Mouse (Mus musculus) hindbrain, embryonic 13.5 days (tissue): ENCODE measurements at regions not wholly inside any gene's neighbourhood (a gene's known extent, or its start where the extent isn't known, plus 50 kb on each side); places are given as distances from the start of the nearest gene placed in this dataset.

Source experiments
- ATAC-seq: fragments of 200-750 bp; cut with Nextera tagmentation; 2 replicates; pipeline ENCODE4 v1.8.0; 2017; ENCODE audit warnings: moderate TSS enrichment; ENCODE audit not compliant: low FRiP score
- H3K27ac ChIP-seq: fragments of 300-500 bp; sonication (generic); 2 replicates; pipeline ENCODE4 v1.5.1; 2015; ENCODE audit warnings: inconsistent platforms, mild to moderate bottlenecking, moderate library complexity
- H3K27me3 ChIP-seq: fragments of 300-500 bp; sonication (generic); 2 replicates; pipeline ENCODE4 v1.6.1; 2015; ENCODE audit warnings: mild to moderate bottlenecking, inconsistent platforms
- H3K36me3 ChIP-seq: fragments of 300-500 bp; sonication (generic); 2 replicates; pipeline ENCODE4 v1.6.1; 2015; ENCODE audit warnings: mild to moderate bottlenecking, inconsistent platforms
- H3K4me1 ChIP-seq: fragments of 300-500 bp; sonication (generic); replicated peaks from 2 replicates; pipeline ENCODE4 v1.6.1; 2015; ENCODE audit warnings: inconsistent platforms
- H3K4me2 ChIP-seq: fragments of 300-500 bp; sonication (generic); 2 replicates; pipeline ENCODE4 v1.6.1; 2015; ENCODE audit warnings: inconsistent platforms, mild to moderate bottlenecking, moderate library complexity
- H3K4me3 ChIP-seq: fragments of 300-500 bp; sonication (generic); 2 replicates; pipeline ENCODE4 v1.5.1; 2015; ENCODE audit warnings: mild to moderate bottlenecking, inconsistent platforms
- H3K9ac ChIP-seq: fragments of 300-500 bp; sonication (generic); 2 replicates; pipeline ENCODE4 v1.6.1; 2015; ENCODE audit warnings: mild to moderate bottlenecking, inconsistent platforms
- H3K9me3 ChIP-seq: fragments of 300-500 bp; sonication (generic); 2 replicates; pipeline ENCODE4 v1.6.1; 2016; ENCODE audit warnings: inconsistent platforms
- WGBS: fragments of 180-500 bp; shearing (Covaris S2); methylation state at CpG from one replicate; pipeline ENCODE4 v1.1.7; 2015; 5-methylcytosine and 5-hydroxymethylcytosine counted together

DNA sequence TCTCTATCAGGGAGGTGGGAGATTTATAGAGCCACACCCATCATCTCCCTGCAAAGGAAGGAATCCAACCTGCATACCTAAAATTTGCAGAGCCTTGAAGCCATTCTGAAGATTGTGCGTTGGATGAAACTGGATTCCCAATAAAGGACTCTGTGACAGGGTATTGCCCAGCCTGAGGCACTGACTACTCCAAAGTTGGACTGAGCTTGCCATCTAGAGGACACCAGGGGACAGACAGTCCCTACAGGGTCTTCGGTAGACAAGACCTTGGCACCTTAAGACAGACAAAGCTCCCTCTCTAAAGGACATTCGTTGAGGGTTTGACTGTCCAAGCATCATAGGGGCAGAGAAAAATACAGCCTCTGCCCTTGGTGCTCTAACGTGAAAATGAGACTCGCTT lies 243.4 kb downstream of the Gsdmc2 start:
- WGBS, result 58% methylated on average over 5 of the region's 5 CpGs
- H3K27ac ChIP-seq, result no peak overlapping the region
- no peak overlapping the region for H3K4me2 ChIP-seq
- H3K4me3 ChIP-seq, result no peak overlapping the region
- no peaks in the 10 kb centered on the region for H3K36me3 ChIP-seq
- H3K27me3 ChIP-seq, result no peaks in the 10 kb centered on the region
- peak; percentile 71; the same call in 1 of the 2 replicates for ATAC-seq
- no peak overlapping the region for H3K9ac ChIP-seq
- no peaks in the 10 kb centered on the region for H3K9me3 ChIP-seq
- no peaks in the 10 kb centered on the region for H3K4me1 ChIP-seq

DNA sequence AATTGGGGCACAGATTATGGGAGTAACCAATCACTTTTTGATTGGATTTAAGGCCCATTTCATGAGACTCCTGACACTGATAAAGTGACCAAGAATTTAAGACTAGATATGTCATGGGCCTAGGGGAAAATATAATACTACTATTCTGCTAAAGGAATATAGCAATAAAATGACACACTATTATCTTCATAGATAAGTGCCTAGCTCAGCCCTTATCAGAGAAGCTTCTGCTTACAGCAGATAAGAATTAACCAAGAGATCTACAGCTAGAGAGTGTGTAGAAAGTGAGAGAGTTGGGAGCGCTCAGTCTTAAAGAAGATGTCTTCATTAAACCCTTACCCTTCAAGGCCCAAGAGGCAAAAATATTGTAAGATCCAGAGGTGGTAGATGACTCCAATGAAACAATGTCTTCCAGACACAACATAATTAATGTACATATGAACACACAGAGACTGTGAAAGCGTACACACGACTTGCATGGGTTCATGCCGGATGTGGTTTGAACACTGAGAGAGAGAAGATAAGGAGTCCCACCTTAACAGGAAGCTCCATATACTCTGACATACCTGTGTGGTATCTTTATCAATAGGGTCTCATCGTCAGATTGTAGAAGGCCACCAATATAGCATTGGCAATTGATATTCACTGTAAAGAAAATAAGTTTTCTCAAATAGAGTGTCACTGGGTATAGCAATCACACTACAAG lies 252.1 kb downstream of the Gsdmc2 start:
- Histone ChIP-seq H3K36me3 (no peaks in the 10 kb centered on the region), H3K9me3 (no peaks in the 10 kb centered on the region), H3K27me3 (0 out of 2 replicates have a peak, but pooled peaks cover 3% of the 10 kb centered on the region), H3K4me1 (no peaks in the 10 kb centered on the region), H3K9ac (no peak overlapping the region), H3K27ac (no peak overlapping the region), H3K4me2 (no peak overlapping the region), H3K4me3 (no peak overlapping the region)
- no peak for ATAC-seq
- 95% methylated on average over 5 of the region's 5 CpGs for WGBS

DNA sequence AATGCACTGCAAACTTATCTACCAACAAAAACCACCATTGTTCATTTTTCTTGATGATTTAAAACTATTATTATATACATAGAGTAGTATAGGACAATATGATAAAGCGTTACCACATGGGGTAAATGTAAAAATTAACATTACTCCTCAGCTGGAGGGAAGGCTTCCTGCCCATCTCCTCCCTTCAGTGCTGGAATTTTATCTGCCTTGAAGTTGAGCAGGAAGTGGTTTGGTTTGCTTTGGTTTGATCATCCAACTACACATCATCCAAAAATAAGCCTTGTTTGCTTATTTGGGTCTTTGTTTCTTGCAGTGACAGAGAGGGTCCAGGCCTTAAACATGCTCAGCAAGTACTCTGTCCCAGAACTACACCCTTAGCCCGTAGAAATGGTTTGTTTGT lies 285.7 kb downstream of the Gsdmc2 start:
- Histone ChIP-seq H3K9ac (no peak overlapping the region), H3K36me3 (no peaks in the 10 kb centered on the region), H3K9me3 (no peaks in the 10 kb centered on the region), H3K4me1 (no peaks in the 10 kb centered on the region), H3K4me2 (no peak overlapping the region), H3K4me3 (no peak overlapping the region), H3K27ac (no peak overlapping the region), H3K27me3 (no peaks in the 10 kb centered on the region)
- no peak for ATAC-seq
- 83% methylated on average over 2 of the region's 2 CpGs for WGBS

DNA sequence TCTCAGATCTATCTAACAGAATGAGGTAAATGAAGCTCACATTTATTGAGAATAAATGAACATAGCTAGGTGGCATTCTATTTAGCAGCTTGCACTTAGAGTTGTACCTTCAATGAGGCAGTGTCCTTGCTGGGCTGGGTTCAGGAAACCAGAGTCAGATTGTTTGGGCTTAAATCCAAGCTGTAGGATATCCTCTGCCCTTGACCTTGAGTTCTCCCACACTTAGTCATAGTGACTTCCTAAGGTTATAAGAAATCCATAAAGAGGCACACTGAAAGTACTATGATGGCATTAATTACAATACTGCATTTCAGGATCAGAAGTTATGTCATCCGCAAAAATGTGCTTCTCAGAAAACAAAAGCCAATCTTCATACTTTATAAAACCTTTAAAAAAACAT lies 286.3 kb downstream of the Gsdmc2 start:
- no peaks in the 10 kb centered on the region for H3K27me3 ChIP-seq
- no peak overlapping the region for H3K27ac ChIP-seq
- no peaks in the 10 kb centered on the region for H3K36me3 ChIP-seq
- H3K4me2 ChIP-seq, result no peak overlapping the region
- H3K9ac ChIP-seq, result no peak overlapping the region
- H3K4me3 ChIP-seq, result no peak overlapping the region
- 97% methylated on average over 1 of the region's 1 CpGs for WGBS
- ATAC-seq, result no peak
- no peaks in the 10 kb centered on the region for H3K4me1 ChIP-seq
- no peaks in the 10 kb centered on the region for H3K9me3 ChIP-seq

DNA sequence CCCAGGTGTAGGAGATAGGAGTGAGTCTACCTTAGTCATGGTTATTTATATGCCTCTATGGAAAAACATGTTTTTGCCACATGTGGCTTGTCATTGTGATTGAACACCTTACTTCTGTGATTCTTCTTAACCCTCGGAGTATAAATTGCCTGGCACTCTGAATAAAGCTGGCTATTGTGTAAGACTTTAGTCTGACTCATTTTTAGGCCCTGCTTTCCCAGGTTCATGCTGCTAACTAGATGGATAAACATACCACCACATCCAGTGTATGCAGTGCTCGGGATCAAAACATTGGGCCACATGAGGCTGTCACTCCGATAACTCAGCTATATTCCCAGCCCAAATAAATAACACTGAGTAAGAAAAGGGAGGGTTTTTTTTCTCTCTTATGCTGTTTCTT lies 287.2 kb downstream of the Gsdmc2 start:
- no peak for ATAC-seq
- no peak overlapping the region for H3K4me2 ChIP-seq
- H3K4me1 ChIP-seq, result no peaks in the 10 kb centered on the region
- H3K9ac ChIP-seq, result no peak overlapping the region
- H3K27me3 ChIP-seq, result no peaks in the 10 kb centered on the region
- no peaks in the 10 kb centered on the region for H3K9me3 ChIP-seq
- no peak overlapping the region for H3K27ac ChIP-seq
- 80% methylated on average over 3 of the region's 3 CpGs for WGBS
- H3K36me3 ChIP-seq, result no peaks in the 10 kb centered on the region
- H3K4me3 ChIP-seq, result no peak overlapping the region

DNA sequence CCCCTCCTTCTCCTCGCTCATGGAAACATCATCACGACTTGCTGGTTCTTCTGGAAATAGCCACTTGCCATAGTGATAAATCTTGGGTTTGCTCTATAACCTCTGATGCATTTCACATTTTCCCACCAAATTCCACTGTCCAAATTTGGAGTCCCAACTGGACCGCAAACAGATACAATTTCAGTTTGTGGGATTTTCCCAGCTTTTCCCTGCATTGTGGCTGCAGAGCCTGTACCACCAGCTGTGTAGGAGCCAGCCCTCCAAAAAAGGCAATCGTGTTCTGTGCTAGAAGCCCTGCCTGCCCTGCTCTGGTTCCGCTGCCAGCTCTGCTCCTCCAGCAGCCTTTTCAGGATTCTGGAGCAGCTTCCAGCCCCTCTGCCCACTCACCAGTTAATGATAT lies 291.4 kb downstream of the Gsdmc2 start:
- ATAC-seq, result no peak

DNA sequence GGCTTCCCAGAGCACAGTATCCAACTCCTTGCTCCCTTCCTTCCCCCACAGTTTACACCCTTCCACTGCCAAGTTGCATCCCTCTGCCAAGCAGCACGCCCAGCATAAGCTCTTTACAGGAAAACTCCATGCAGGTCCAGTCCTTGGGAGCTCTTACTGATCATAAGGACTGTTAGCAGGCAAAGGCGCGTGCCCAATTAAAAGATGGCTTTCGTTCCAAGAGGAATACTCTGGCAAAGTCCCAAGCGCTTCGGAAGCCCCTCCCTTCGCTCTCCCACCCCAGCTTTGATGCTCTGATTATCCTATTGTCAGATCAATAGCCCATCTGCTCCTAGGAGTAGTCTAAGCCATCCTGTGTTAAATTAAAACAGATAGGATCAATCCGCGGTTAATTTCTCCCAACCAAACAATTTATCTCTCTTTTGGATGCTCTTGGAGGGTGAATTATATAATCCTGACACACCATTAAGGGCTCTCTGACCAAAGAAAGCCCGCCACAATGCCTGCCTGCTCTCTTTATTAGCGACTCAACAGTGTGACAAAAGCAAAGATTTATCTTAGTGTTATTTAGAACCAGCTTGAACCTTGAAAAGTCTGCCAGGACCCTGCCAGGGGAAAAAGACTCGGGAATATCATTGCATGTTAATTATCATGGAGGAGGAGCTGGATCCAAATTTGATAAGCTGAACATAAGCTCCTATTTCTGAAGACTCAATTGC lies 312.5 kb downstream of the Gsdmc2 start:
- no peak overlapping the region for H3K4me3 ChIP-seq
- H3K4me2 ChIP-seq, result peak overlapping the region; percentile 40
- H3K27me3 ChIP-seq, result 0 out of 2 replicates have a peak, but pooled peaks cover 3% of the 10 kb centered on the region
- H3K9me3 ChIP-seq, result no peaks in the 10 kb centered on the region
- ATAC-seq, result peak; percentile 89
- no peaks in the 10 kb centered on the region for H3K36me3 ChIP-seq
- WGBS, result 43% methylated on average over 12 of the region's 12 CpGs
- H3K9ac ChIP-seq, result no peak overlapping the region
- H3K27ac ChIP-seq, result peak overlapping the region; percentile 52; the same call in 1 of the 2 replicates
- peaks cover 10% of the 10 kb centered on the region for H3K4me1 ChIP-seq

More for the DNA sequence above, 291.4 kb downstream of the Gsdmc2 start:
- Histone ChIP-seq H3K4me1 (no peaks in the 10 kb centered on the region), H3K27me3 (no peaks in the 10 kb centered on the region), H3K9me3 (no peaks in the 10 kb centered on the region), H3K36me3 (no peaks in the 10 kb centered on the region), H3K4me2 (no peak overlapping the region), H3K27ac (no peak overlapping the region), H3K9ac (no peak overlapping the region), H3K4me3 (no peak overlapping the region)
- 76% methylated on average over 5 of the region's 5 CpGs for WGBS

DNA sequence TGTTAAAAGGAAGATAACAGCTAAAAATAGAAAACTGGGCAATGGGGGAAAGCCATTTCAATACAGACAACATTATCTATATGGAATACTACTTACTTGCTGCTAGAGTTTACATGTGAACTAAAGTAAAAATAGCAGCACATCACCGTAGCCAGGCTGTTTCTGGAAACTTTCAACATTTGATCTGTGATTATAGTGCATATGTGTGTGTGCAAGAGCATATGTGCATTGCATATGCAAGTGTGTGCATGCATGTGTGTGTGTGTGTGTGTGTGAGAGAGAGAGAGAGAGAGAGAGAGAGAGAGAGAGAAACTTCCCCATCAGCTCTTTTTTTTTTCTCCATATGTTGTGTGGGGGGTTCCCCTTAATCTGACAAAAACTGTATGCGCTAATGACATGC lies 317.7 kb downstream of the Gsdmc2 start:
- WGBS, result 93% methylated on average over 2 of the region's 2 CpGs
- Histone ChIP-seq H3K9ac (no peak overlapping the region), H3K4me2 (no peak overlapping the region), H3K27ac (no peak overlapping the region), H3K9me3 (no peaks in the 10 kb centered on the region), H3K4me3 (no peak overlapping the region), H3K36me3 (no peaks in the 10 kb centered on the region), H3K4me1 (peaks cover 2% of the 10 kb centered on the region), H3K27me3 (0 out of 2 replicates have a peak, but pooled peaks cover 3% of the 10 kb centered on the region)
- ATAC-seq, result no peak

DNA sequence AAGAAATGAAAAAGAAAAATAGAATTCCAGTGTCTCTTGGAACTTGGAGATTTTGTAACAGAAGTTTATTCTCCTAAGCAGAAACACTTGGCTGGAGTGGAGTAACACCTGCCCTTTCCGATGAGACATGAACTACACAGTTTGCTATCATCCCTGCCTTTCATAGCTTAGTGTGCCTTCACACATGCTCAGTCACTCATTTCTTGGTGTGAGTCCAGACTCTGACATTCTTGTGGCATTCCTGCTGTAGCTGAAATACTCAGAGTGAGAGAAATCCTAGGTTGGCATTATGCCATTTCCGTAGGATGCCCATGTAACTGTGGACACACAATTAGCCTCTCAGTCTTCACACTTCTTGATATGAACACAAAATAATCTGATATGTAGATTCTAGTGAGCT lies 318.2 kb downstream of the Gsdmc2 start:
- no peaks in the 10 kb centered on the region for H3K36me3 ChIP-seq
- ATAC-seq, result no peak
- H3K9me3 ChIP-seq, result no peaks in the 10 kb centered on the region
- no peaks in the 10 kb centered on the region; the same call in 1 of the 2 replicates for H3K4me1 ChIP-seq
- no peak overlapping the region for H3K9ac ChIP-seq
- 89% methylated on average over 2 of the region's 2 CpGs for WGBS
- no peak overlapping the region for H3K4me2 ChIP-seq
- no peak overlapping the region for H3K4me3 ChIP-seq
- 0 out of 2 replicates have a peak, but pooled peaks cover 3% of the 10 kb centered on the region for H3K27me3 ChIP-seq
- no peak overlapping the region for H3K27ac ChIP-seq

DNA sequence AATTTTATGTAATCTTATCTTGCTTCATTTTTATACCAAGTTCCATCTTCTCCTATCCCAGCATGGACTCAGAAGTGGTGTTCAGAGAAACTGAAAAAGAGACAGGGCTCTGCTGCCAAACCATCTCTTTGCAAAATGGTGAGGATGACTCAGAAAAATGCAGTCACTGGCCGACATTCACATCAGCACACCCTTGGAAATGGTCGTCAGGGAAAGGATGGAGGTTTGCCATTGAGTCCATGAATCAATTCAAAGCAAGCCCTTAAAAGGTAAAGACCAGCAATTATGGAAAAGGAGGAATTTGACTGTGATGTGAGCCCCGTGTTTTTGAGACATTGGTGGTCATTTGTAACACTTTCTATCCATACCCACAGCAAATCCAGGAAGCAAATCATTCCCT lies 327.7 kb downstream of the Gsdmc2 start:
- Histone ChIP-seq H3K36me3 (no peaks in the 10 kb centered on the region), H3K4me1 (no peaks in the 10 kb centered on the region), H3K4me3 (no peak overlapping the region), H3K9me3 (no peaks in the 10 kb centered on the region), H3K4me2 (no peak overlapping the region), H3K9ac (no peak overlapping the region), H3K27me3 (no peaks in the 10 kb centered on the region), H3K27ac (no peak overlapping the region)
- no peak for ATAC-seq
- 74% methylated on average over 3 of the region's 3 CpGs for WGBS

DNA sequence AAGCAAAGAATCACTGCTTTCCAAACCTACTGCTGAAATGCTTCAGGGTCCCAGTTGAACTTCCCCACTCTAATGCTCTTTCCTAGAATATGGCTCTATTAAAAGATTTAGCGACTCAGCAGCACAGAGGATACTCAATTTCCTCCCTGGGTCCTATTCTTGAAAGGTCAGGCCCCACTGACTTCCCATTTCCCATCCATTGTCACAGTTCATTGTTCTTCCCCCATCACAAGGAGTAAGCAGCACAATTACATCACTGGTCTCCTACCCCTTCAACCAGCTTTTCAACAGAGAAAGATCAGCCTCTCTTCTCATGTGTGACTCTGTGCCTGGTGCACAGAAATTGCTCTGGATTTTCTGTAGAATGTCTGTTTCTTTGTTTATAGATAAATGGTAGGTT lies 344.5 kb downstream of the Gsdmc2 start:
- no peak overlapping the region for H3K27ac ChIP-seq
- WGBS, result 36% methylated on average over 1 of the region's 1 CpGs
- no peaks in the 10 kb centered on the region for H3K4me1 ChIP-seq
- no peaks in the 10 kb centered on the region for H3K9me3 ChIP-seq
- no peaks in the 10 kb centered on the region for H3K36me3 ChIP-seq
- H3K4me3 ChIP-seq, result no peak overlapping the region
- no peak for ATAC-seq
- H3K9ac ChIP-seq, result no peak overlapping the region
- no peaks in the 10 kb centered on the region for H3K27me3 ChIP-seq
- H3K4me2 ChIP-seq, result no peak overlapping the region

DNA sequence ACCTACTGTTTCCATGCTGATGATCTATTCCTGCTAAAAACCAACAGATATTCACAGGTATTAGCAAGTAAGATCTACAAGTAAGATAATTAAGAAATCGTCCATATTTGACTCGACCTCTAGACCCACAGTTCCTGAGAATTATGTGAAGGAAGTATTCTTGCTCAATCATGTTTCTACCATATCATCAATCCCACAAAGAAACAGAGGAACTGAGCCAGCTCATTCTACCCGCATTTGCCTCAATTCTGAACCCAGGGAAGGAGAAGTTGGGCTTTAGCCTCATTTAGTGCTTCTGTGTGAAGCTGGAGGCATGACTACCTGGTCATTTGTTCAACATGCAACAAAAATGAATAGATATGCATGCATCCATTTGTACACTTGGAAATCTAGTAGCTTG lies 346.5 kb downstream of the Gsdmc2 start:
- WGBS, result 90% methylated on average over 3 of the region's 3 CpGs
- H3K4me2 ChIP-seq, result no peak overlapping the region
- H3K27ac ChIP-seq, result no peak overlapping the region
- no peaks in the 10 kb centered on the region for H3K4me1 ChIP-seq
- H3K9me3 ChIP-seq, result no peaks in the 10 kb centered on the region
- no peak for ATAC-seq
- no peaks in the 10 kb centered on the region for H3K27me3 ChIP-seq
- no peak overlapping the region for H3K4me3 ChIP-seq
- no peak overlapping the region for H3K9ac ChIP-seq
- H3K36me3 ChIP-seq, result no peaks in the 10 kb centered on the region

DNA sequence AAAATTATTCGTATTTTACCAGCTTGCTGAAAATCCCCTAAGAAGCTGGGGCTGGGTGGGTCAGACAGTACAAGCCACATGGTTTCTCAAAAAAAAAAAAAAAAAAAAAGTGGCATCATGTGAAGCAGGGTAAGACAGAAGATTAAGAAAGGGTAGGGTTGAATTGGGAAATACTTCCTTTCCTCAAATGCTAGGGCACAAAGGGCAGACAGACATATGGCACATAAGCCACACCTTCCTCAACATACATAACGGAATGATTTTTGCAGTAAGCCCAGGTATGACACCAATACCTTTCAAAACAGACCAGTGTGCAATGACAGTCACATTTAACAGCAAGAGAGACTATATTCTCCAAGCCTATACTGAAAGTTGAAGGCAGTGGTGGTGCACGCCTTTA lies 347.8 kb downstream of the Gsdmc2 start:
- Histone ChIP-seq H3K36me3 (no peaks in the 10 kb centered on the region), H3K27ac (no peak overlapping the region), H3K9me3 (no peaks in the 10 kb centered on the region), H3K9ac (no peak overlapping the region), H3K27me3 (no peaks in the 10 kb centered on the region), H3K4me1 (no peaks in the 10 kb centered on the region), H3K4me3 (no peak overlapping the region), H3K4me2 (no peak overlapping the region)
- 96% methylated on average over 3 of the region's 3 CpGs for WGBS
- ATAC-seq, result no peak
